Mouse (Mus musculus): ENCODE results near the gene Ankrd1. TPM values are rescaled to one million over a fixed set of nuclear protein-coding genes. Genes with fewer than 3 reads are reported as not detected.

Gene Ankrd1
- total RNA-seq, 2 experiments from 2014 or later, result not detected

- Histone ChIP-seq H3K27ac (no peak overlapping the region), H3K4me3 (no peak overlapping the region)
- no peak for TF ChIP-seq CTCF (IDR thresholded peaks at IDR 0.05)
- no peak for DNase-seq (ENCODE audit: extremely low spot score in 1 of 2, low spot score in 2 of 2)
- intact Hi-C loops (cut with DNase I), result no loop called here
Measured at GRCm38 (mm10) chr19:36131990-36132389, 12.1 kb upstream of the Ankrd1 start.

GRCm38 (mm10) chr19:36130181-36130580 lies 10.3 kb upstream of the Ankrd1 start:
- intact Hi-C loops (cut with DNase I), result no loop called here
- H3K27ac ChIP-seq, result no peak overlapping the region
- no peak for DNase-seq (ENCODE audit: extremely low spot score in 1 of 2, low spot score in 2 of 2)
- no peak for TF ChIP-seq CTCF (IDR thresholded peaks at IDR 0.05)
- no peak overlapping the region for H3K4me3 ChIP-seq

GRCm38 (mm10) chr19:36129643-36130042 lies 9.7 kb upstream of the Ankrd1 start:
- intact Hi-C loops (cut with DNase I), result no loop called here
- H3K27ac ChIP-seq, result no peak overlapping the region
- H3K4me3 ChIP-seq, result no peak overlapping the region
- no peak for TF ChIP-seq CTCF (IDR thresholded peaks at IDR 0.05)
- DNase-seq (ENCODE audit: extremely low spot score in 1 of 2, low spot score in 2 of 2), result no peak

DNA sequence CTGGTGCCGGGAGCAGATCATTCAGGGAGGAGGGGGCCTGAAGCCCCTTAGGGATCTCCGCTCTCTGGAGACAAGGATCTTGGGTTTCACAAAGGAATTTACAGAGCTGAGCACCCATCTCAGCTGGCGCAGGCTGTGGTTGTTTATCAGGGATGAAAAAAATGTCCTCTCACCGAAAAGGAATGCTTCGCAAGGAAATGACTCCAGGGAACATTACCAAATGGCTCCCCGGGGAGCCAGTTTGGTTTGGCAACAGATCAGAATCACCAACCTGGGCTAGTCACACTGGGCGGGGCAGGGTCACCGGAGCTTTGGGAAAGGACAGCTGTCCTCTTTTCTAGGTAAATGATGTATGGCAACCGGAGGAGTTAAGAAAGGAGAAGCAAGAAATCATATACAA lies 9.3 kb upstream of the Ankrd1 start:
- Histone ChIP-seq H3K27ac (no peak overlapping the region), H3K4me3 (no peak overlapping the region)
- no peak for DNase-seq (ENCODE audit: extremely low spot score in 1 of 2, low spot score in 2 of 2)
- no peak for TF ChIP-seq CTCF (IDR thresholded peaks at IDR 0.05)
- intact Hi-C loops (cut with DNase I), result no loop called here

DNA sequence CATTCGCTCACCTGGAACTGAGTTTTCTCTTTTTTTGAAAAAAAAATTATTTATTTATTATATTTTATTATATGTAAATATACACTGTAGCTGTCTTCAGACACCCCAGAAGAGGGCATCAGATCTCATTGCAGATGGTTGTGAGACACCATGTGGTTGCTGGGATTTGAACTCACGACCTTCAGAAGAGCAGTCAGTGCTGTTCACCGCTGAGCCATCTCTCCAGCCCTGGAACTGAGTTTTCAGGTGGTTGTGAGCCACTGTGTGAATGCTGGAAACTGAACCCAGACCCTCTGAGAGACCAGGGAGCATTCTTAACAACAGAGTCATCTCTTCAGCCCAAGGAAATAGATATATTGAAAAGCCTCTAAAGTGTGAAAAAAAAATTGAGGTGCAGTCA lies 8.5 kb upstream of the Ankrd1 start:
- intact Hi-C loops (cut with DNase I), result no loop called here
- Histone ChIP-seq H3K4me3 (no peak overlapping the region), H3K27ac (no peak overlapping the region)
- no peak for DNase-seq (ENCODE audit: extremely low spot score in 1 of 2, low spot score in 2 of 2)
- TF ChIP-seq CTCF (IDR thresholded peaks at IDR 0.05), result no peak

GRCm38 (mm10) chr19:36124203-36124602 lies 4.3 kb upstream of the Ankrd1 start:
- DNase-seq (ENCODE audit: extremely low spot score in 1 of 2, low spot score in 2 of 2), result no peak
- H3K4me3 ChIP-seq, result no peak overlapping the region
- no peak overlapping the region for H3K27ac ChIP-seq
- no peak for TF ChIP-seq CTCF (IDR thresholded peaks at IDR 0.05)
- intact Hi-C loops (cut with DNase I), result no loop called here

- no peak for TF ChIP-seq CTCF (IDR thresholded peaks at IDR 0.05)
- no peak overlapping the region for H3K27ac ChIP-seq
- intact Hi-C loops (cut with DNase I), result loop anchor here (10.0 kb wide), 1 partner anchor 806 kb away; the partner anchor contains the start of gene Btaf1
- no peak overlapping the region for H3K4me3 ChIP-seq
- no peak for DNase-seq (ENCODE audit: extremely low spot score in 1 of 2, low spot score in 2 of 2)
Measured at GRCm38 (mm10) chr19:36119219-36119618, 680 bp downstream of the Ankrd1 start.

DNA sequence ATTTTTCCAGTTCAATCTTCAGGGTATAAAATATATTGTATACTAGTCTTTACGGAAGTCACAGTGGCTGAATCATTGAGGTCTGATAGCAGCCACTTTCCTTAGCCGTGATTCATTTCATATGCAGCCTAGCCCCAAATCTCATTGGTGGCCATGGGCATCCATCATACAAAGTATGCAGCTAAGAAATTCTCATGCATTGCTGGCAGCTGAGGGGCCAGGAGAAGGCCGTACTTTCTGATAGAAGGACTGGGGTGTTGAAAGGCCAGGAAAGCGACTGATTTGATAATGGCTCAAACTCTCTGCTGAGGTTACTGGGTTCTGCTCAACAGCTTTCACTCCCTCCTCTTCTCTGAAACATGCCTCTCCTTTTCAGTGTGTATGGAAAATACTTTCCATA lies 3.7 kb downstream of the Ankrd1 start:
- Histone ChIP-seq H3K27ac (no peak overlapping the region), H3K4me3 (no peak overlapping the region)
- DNase-seq (ENCODE audit: extremely low spot score in 1 of 2, low spot score in 2 of 2), result no peak
- intact Hi-C loops (cut with DNase I), result loop anchor here (10.0 kb wide), 1 partner anchor 809 kb away; the partner anchor contains the start of gene Btaf1
- no peak for TF ChIP-seq CTCF (IDR thresholded peaks at IDR 0.05)

- intact Hi-C loops (cut with DNase I), result loop anchor here (5.0 to 10.0 kb wide), 3 partner anchors 70 to 813 kb away; partner anchors contain the start of genes Btaf1 and Pcgf5
- H3K4me3 ChIP-seq, result peak overlapping the region; percentile 42
- H3K27ac ChIP-seq, result peak overlapping the region; percentile 15; the same call in 1 of the 2 replicates
Measured at GRCm38 (mm10) chr19:36112007-36112406, 7.9 kb downstream of the Ankrd1 start.

DNA sequence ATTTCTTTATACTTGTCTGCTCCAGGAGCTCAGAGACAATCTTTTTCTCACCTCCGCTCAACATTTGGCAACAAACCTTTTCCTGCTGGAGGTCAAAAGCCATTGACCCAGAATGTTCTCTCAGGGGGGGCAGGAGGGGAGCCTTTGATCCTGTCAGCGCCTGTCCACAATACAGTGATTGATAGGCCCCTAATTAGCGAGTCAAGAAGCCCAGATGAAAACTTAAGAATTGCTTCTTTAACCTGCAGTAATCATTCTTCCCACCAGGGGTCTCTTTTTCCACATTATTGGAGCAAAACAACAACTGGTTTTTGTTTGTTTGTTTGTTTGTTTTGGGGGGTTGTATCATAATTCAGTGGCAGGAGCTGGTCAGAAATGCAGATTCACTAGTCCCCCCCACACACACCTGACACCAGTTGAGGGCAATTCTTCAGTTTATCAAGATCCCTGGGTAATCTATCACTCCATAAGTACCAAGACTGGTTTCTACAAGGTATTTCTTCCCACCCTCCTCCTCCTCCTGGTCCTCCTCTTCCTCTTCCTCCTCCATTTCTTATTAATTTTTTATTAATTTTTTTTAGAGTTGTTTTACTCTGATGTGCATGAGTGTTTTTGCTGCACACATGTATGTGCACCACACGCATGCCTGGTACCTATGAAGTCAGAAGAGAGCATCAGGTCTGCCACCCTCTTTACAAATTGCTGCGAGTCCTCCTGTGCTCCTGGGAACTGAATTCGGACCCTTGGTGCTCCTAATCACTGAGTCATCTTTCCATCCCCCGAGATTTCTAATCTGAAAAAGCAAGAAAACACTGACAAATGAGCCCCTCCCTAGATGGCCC lies 8.6 kb downstream of the Ankrd1 start:
- intact Hi-C loops (cut with DNase I), result loop anchor here (1.0 to 10.0 kb wide), 4 partner anchors 71 to 814 kb away; partner anchors contain the start of genes Btaf1 and Pcgf5
- H3K4me3 ChIP-seq, result peak overlapping the region; percentile 42
- H3K27ac ChIP-seq, result peak overlapping the region; percentile 15; the same call in 1 of the 2 replicates
- DNase-seq (ENCODE audit: extremely low spot score in 1 of 2, low spot score in 2 of 2), result no peak
- TF ChIP-seq CTCF (IDR thresholded peaks at IDR 0.05), result peak; percentile 68

More at GRCm38 (mm10) chr19:36112007-36112406, 7.9 kb downstream of the Ankrd1 start:
- peak; percentile 26 to 47 for DNase-seq (ENCODE audit: extremely low spot score in 1 of 2, low spot score in 2 of 2)
- no peak for TF ChIP-seq CTCF (IDR thresholded peaks at IDR 0.05)

DNA sequence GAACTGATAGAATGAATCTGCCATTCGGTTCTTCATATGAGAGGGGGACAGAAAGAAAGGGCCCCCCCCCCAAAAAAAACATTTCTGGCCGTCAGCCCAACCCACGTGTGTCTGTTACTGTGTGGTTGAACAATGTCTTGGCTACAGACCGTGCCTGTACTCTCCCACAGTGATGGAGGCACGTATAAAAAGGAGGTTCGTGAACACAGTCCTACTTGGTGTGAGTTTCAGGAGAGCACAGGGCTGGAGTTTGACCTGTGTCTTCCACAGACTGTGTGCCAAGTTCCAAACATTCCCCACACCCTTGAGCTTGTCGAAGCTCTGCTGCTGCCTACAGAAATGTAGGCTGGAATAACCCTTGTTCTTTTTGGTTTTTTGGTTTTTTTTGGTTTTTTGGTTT lies 9.4 kb downstream of the Ankrd1 start:
- TF ChIP-seq CTCF (IDR thresholded peaks at IDR 0.05), result no peak
- intact Hi-C loops (cut with DNase I), result loop anchor here (5.0 to 10.0 kb wide), 3 partner anchors 72 to 814 kb away; partner anchors contain the start of genes Btaf1 and Pcgf5
- H3K4me3 ChIP-seq, result no peak overlapping the region
- DNase-seq (ENCODE audit: extremely low spot score in 1 of 2, low spot score in 2 of 2), result no peak
- H3K27ac ChIP-seq, result no peak overlapping the region

DNA sequence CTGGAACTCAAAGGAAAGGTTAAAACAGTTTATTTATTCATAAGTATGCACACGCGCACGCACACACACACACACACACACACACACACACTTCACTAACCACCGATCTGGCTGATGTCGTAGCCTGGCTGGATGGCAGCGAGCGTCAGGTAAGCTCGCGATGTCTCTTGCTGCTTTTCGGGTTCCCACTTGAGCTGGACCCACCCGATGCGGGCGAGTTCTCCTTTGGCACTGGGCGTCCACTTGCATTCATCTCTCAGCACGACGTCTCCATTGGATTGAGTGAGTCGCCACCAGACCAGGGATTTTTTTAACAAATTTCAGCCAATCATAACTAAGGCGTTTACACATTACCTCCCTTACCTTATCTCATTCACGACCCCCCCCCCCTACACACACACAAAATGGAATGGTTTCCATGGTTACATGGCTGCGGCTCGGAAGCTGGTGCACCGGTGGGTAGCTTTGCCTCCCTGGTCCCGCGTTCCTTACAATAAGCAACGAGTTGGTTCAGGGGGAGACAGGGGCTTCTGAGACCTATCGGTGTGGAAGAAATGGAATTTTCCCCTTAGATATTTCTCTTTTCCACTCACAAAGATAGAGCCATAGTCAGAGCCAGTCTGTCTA lies 10.5 kb downstream of the Ankrd1 start:
- Histone ChIP-seq H3K27ac (no peak overlapping the region), H3K4me3 (no peak overlapping the region)
- TF ChIP-seq CTCF (IDR thresholded peaks at IDR 0.05), result no peak
- intact Hi-C loops (cut with DNase I), result no loop called here
- DNase-seq (ENCODE audit: extremely low spot score in 1 of 2, low spot score in 2 of 2), result no peak

Measured in left cerebral cortex, adult 2 months (tissue).